Mouse (Mus musculus) ES-Bruce4 (cell line): ENCODE results near the gene Nrxn1. TPM values are rescaled to one million over a fixed set of nuclear protein-coding genes. Genes with fewer than 3 reads are reported as not detected.

ENCODE experiments used
- H3K27ac ChIP-seq: 2 replicates; pipeline ENCODE4 v1.5.1; 2012; ENCODE audit warnings: low read length, inconsistent platforms; ENCODE audit not compliant: insufficient read depth
- H3K27me3 ChIP-seq: 2 replicates; pipeline ENCODE4 v1.6.1; 2012; ENCODE audit warnings: mild to moderate bottlenecking, low read length, inconsistent platforms; ENCODE audit not compliant: control insufficient read depth, poor library complexity, insufficient read depth, severe bottlenecking
- H3K36me3 ChIP-seq: 2 replicates; pipeline ENCODE4 v1.6.1; 2012; ENCODE audit warnings: inconsistent platforms, mild to moderate bottlenecking, low read length, moderate library complexity; ENCODE audit not compliant: control insufficient read depth, poor library complexity, insufficient read depth, severe bottlenecking
- H3K4me1 ChIP-seq: one replicate; pipeline ENCODE4 v1.8.1; 2011; ENCODE audit warnings: low read length; ENCODE audit not compliant: control insufficient read depth, insufficient read depth
- H3K4me3 ChIP-seq: 2 replicates; pipeline ENCODE4 v1.5.1; 2011; ENCODE audit warnings: low read depth, mild to moderate bottlenecking, low read length
- H3K9ac ChIP-seq: 2 replicates; pipeline ENCODE4 v1.6.1; 2012; ENCODE audit warnings: low read depth, mild to moderate bottlenecking, inconsistent platforms; ENCODE audit not compliant: poor library complexity, severe bottlenecking
- H3K9me3 ChIP-seq: replicated peaks from 2 replicates; pipeline ENCODE4 v1.6.1; 2012; ENCODE audit warnings: mild to moderate bottlenecking, low read length, inconsistent platforms; ENCODE audit not compliant: control insufficient read depth, poor library complexity, insufficient read depth, severe bottlenecking
- CTCF ChIP-seq: IDR thresholded peaks from one replicate; pipeline ENCODE4 v1.8.1; 2011; ENCODE audit warnings: low read depth, low read length
- EP300 ChIP-seq: IDR thresholded peaks from 2 replicates; pipeline ENCODE4 v1.6.1; 2011; ENCODE audit warnings: low read depth, low read length; ENCODE audit not compliant: insufficient read depth
- POLR2A ChIP-seq: IDR thresholded peaks from one replicate; pipeline ENCODE4 v1.8.1; 2011; ENCODE audit warnings: low read length; ENCODE audit not compliant: insufficient read depth
- polyA plus RNA-seq: library from polyadenylated mRNA; stranded (reverse); fragments of >200 nt; gene quantifications from 2 replicates; pipeline ENCODE4 v1.2.4, GENCODE M21; 2011; ENCODE audit warnings: low read depth; ENCODE audit not compliant: missing spikeins, insufficient read depth, insufficient read length

The Nrxn1 gene
- polyA plus RNA-seq, 1 experiment: 5.6 TPM

GRCm38 (mm10) chr17:89990651-89991050, 1102.2 kb downstream of the Nrxn1 start:
- Histone ChIP-seq H3K9ac (no peak overlapping the region), H3K27me3 (no peaks in the 10 kb centered on the region)

More at GRCm38 (mm10) chr17:89990651-89991050, 1102.2 kb downstream of the Nrxn1 start:
- Histone ChIP-seq H3K4me1 (no peaks in the 10 kb centered on the region), H3K4me3 (no peak overlapping the region), H3K9me3 (no peaks in the 10 kb centered on the region), H3K27ac (no peak overlapping the region), H3K36me3 (no peaks in the 10 kb centered on the region)
- TF ChIP-seq CTCF (no peak), EP300 (no peak), POLR2A (no peak)
